Mouse (Mus musculus) retina, embryonic 14.5 days (tissue): ENCODE measurements at regions not wholly inside any gene's neighbourhood (a gene's known extent, or its start where the extent isn't known, plus 50 kb on each side); places are given as distances from the start of the nearest gene placed in this dataset.
A peak's percentile ranks its signal among the peaks of the same experiment; 100 is the strongest.

Experiments used
- DNase-seq: peaks from one replicate; pipeline ENCODE4 v3.0.0-alpha.2; 2015; ENCODE audit warnings: low spot score

DNA sequence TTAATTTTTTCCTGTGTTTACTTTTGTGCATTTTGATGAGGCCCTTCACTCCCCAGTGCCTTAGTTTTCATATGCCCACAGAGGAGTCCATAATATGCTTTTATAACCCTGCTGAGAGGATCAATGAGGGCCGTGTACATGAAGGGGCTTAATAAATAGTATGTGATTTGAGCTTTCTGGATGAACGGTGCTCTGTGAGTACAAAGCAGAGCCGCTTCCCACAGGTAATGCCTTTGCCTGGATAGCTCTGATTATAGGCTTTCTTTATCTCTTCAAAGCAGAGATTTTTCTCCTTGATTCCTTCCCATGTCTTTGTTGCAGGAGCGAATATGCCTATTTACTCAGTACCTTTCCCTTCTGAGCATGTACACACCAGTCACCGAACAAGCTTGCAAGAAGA, 217.8 kb downstream of the Izumo3 start:
- DNase-seq: no peak

DNA sequence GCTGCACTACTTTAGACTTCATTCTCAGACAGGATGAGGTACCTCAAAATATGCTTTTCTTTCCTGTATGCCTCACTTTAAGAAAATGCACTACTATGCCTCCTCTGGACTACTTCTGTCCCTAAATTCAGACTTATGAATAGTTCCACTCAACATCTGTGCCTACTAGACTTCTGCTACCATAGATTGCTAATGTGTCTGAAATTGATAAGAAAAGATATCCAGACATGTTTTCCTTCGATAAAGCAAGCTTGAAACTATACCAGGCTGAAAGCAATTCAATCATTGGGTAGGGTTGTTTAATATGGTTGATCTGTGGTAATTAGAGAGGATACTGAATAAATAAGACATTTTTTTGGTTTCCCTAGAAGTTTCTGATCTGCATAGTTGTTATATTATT, 239.9 kb downstream of the Izumo3 start:
- DNase-seq: no peak

- peak; percentile 7 for DNase-seq
Measured at GRCm38 (mm10) chr4:91905111-91905510, 241.9 kb downstream of the Izumo3 start.

GRCm38 (mm10) chr4:91891419-91891818, 255.6 kb downstream of the Izumo3 start:
- no peak for DNase-seq
